23 mouse cellular contexts compared by ENCODE assay signal in the genomic region with DNA sequence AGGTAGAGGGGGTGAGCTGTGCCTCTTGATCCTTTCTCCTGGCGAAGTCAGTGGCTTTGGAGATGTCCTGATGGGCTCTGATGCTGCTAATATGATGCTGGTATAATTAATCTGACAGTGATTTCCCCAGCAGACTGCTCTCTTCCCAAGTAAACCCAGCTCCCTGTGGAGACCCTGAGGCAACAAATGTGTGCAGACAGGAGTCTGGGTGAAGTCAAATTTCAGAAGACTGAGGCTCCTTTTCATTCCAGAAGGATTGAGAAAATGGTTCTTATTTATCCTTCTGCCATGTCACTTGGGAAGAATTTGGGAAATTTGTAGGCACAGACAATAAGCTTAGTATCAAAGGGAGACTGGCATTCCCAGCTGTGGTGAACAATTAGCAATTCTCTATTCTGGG.
DNase-seq lines count a peak whose midpoint lies in the region; ATAC-seq and TF ChIP-seq lines count a peak whose summit lies in the region.
"Had no signal": no experiment of that assay in that cellular context is flagged by ENCODE, and none has a peak within 500 bp of the region (broad histone marks: within the 10 kb centered on the region; RNA-seq: fewer than 3 reads in every experiment).

No protein-coding gene starts in this region.

- ATAC-seq in neural tube, embryonic 13.5 days (ENCODE audit: low read depth) = no peak; the same call in 1 of the 2 replicates
- ATAC-seq: forebrain, embryonic 16.5 days; Patski had no signal

- no peak overlapping the region for H3K4me2 ChIP-seq in neural tube, embryonic 13.5 days
- H3K4me2 ChIP-seq: embryonic facial prominence, embryonic 12.5 days; forebrain, embryonic 12.5 days; heart, embryonic 11.5 days; heart, embryonic 15.5 days; hindbrain, embryonic 15.5 days had no signal

- H3K4me3 ChIP-seq in neural tube, embryonic 13.5 days = no peak overlapping the region
- H3K4me3 ChIP-seq: embryonic facial prominence, embryonic 12.5 days; forebrain, embryonic 12.5 days; heart, adult 2 months; heart, embryonic 15.5 days; hindbrain, embryonic 15.5 days had no signal

- WGBS in neural tube, embryonic 13.5 days = 34% methylated on average over 1 of the region's 1 CpGs

- peak; percentile 14 to 22 for DNase-seq in cerebellum, postnatal 14 days
- no peak for DNase-seq in cerebellum, postnatal 4 days (ENCODE audit: low spot score in 2 of 2)
- DNase-seq in left cerebral cortex, postnatal 4 days = peak; percentile 24
- DNase-seq in left cerebral cortex, postnatal 14 days (ENCODE audit: low spot score in 2 of 2) = no peak
- no peak for DNase-seq in neural tube, embryonic 10.5 days (ENCODE audit: extremely low spot score, low spot score)
- peak; percentile 31 for DNase-seq in brain, embryonic 14.5 days (ENCODE audit: low read depth)
- no peak for DNase-seq in kidney, postnatal 14 days
- DNase-seq: adrenal gland, adult 2 months; adrenal gland, postnatal 25 days; cerebellum, adult 11 months; cerebellum, adult 9-10 months; embryo, embryonic 11 days; gastrocnemius, postnatal 10 days; heart, adult 2 months; heart, postnatal 14 days had no signal

- H3K4me1 ChIP-seq in neural tube, embryonic 13.5 days (replicated peaks) = 0 out of 2 replicates have a peak, but pooled peaks cover 6% of the 10 kb centered on the region
- H3K4me1 ChIP-seq: embryonic facial prominence, embryonic 12.5 days; heart, embryonic 15.5 days had no signal

- 0 out of 2 replicates have a peak overlapping the region, but pooled peaks have one; percentile 9 for H3K27ac ChIP-seq in neural tube, embryonic 13.5 days (replicated peaks)
- H3K27ac ChIP-seq: embryonic facial prominence, embryonic 12.5 days; forebrain, embryonic 12.5 days; heart, adult 2 months; heart, embryonic 15.5 days; hindbrain, embryonic 15.5 days had no signal

- no peak for TF ChIP-seq POLR2A in brain, embryonic 14.5 days (IDR thresholded peaks at IDR 0.05; ENCODE audit: borderline replicate concordance, extremely low read depth, insufficient read depth, insufficient read length, poor library complexity, severe bottlenecking)

- H3K36me3 ChIP-seq in neural tube, embryonic 13.5 days = no peaks in the 10 kb centered on the region
- H3K36me3 ChIP-seq: embryonic facial prominence, embryonic 12.5 days; forebrain, embryonic 12.5 days; heart, embryonic 15.5 days; hindbrain, embryonic 15.5 days had no signal

- no peak overlapping the region for H3K9ac ChIP-seq in neural tube, embryonic 13.5 days
- H3K9ac ChIP-seq: embryonic facial prominence, embryonic 12.5 days; forebrain, embryonic 12.5 days; heart, embryonic 15.5 days; hindbrain, embryonic 15.5 days had no signal

- intact Hi-C loops in left cerebral cortex, postnatal 4 days (cut with DNase I) = no loop called here
- intact Hi-C loops in left cerebral cortex, postnatal 14 days (cut with DNase I) = no loop called here

- H3K27me3 ChIP-seq in neural tube, embryonic 13.5 days = no peaks in the 10 kb centered on the region
- H3K27me3 ChIP-seq: embryonic facial prominence, embryonic 12.5 days; forebrain, embryonic 12.5 days; heart, embryonic 15.5 days; hindbrain, embryonic 15.5 days; Patski had no signal

- H3K9me3 ChIP-seq in neural tube, embryonic 13.5 days = 0 out of 2 replicates have a peak, but pooled peaks cover 4% of the 10 kb centered on the region
- H3K9me3 ChIP-seq: embryonic facial prominence, embryonic 12.5 days; forebrain, embryonic 12.5 days; heart, embryonic 15.5 days; hindbrain, embryonic 15.5 days had no signal

- no peak for TF ChIP-seq CTCF in brain, embryonic 14.5 days (IDR thresholded peaks at IDR 0.05; ENCODE audit: borderline replicate concordance, extremely low read depth, insufficient read depth, insufficient read length)

Comparison
In these comparisons a context has a peak if more than half of its experiments do, and no peak if none do; other contexts are left out.
1. DNase-seq: peak in cerebellum, postnatal 14 days (2 of 2), left cerebral cortex, postnatal 4 days (single experiment) and brain, embryonic 14.5 days (single experiment); none in cerebellum, postnatal 4 days (0 of 2), left cerebral cortex, postnatal 14 days (0 of 2), neural tube, embryonic 10.5 days (single experiment) and kidney, postnatal 14 days (single experiment).